Mouse (Mus musculus) cerebellum, adult 2 months (tissue): ENCODE data around the gene Mocs3. TPM values are rescaled to one million over a fixed set of nuclear protein-coding genes. Genes with fewer than 3 reads are reported as not detected.
A peak's percentile ranks its signal among the peaks of the same experiment; 100 is the strongest.

ENCODE experiments used
- DNase-seq, 2 experiments: peaks; one replicate each; pipeline ENCODE4 v3.0.0; 2021
- H3K27ac ChIP-seq: fragments of 200-500 bp; 2 replicates; pipeline ENCODE4 v1.5.1; 2012; ENCODE audit warnings: low read length, control low read depth, inconsistent platforms; ENCODE audit not compliant: insufficient read depth
- H3K27me3 ChIP-seq: fragments of 200-500 bp; 2 replicates; pipeline ENCODE4 v1.6.1; 2012; ENCODE audit warnings: inconsistent platforms, mild to moderate bottlenecking, low read length, moderate library complexity; ENCODE audit not compliant: control insufficient read depth, insufficient read depth
- H3K4me1 ChIP-seq: fragments of 200-500 bp; 2 replicates; pipeline ENCODE4 v1.6.1; 2011; ENCODE audit warnings: low read length; ENCODE audit not compliant: control insufficient read depth, insufficient read depth
- H3K4me3 ChIP-seq: fragments of 200-500 bp; replicated peaks from 2 replicates; pipeline ENCODE3; 2011; ENCODE audit warnings: mild to moderate bottlenecking, low read depth, low read length, control low read depth; ENCODE audit not compliant: insufficient read depth
- CTCF ChIP-seq: fragments of 200-500 bp; IDR thresholded peaks from 2 replicates; pipeline ENCODE4 v1.5.1; 2011; ENCODE audit warnings: low read depth, mild to moderate bottlenecking, control low read depth, low read length, moderate library complexity, borderline replicate concordance; ENCODE audit not compliant: insufficient read depth
- POLR2A ChIP-seq: fragments of 200-500 bp; IDR thresholded peaks from 2 replicates; pipeline ENCODE4 v1.6.1; 2011; ENCODE audit warnings: low read length, control low read depth, borderline replicate concordance; ENCODE audit not compliant: insufficient read depth
- WGBS: fragments of 180-500 bp; shearing (Covaris S2); methylation state at CpG from one replicate; pipeline ENCODE4 v1.1.7; 2018; 5-methylcytosine and 5-hydroxymethylcytosine counted together
- polyA plus RNA-seq: library from polyadenylated mRNA; depleted of rRNA; stranded (reverse); fragments of >200 nt; gene quantifications from 2 replicates; pipeline ENCODE4 v1.2.3, GENCODE M21; 2012; rRNA removed

Gene Mocs3
- polyA plus RNA-seq = 13.4 and 14.1 TPM in 2 replicates

GRCm38 (mm10) chr2:168230026-168230728 lies at the start of gene Mocs3, which contains the start of the genes Gm20716 and Dpm1:
Gene Mocs3, plus strand, starts transcription at chr2:168230622.
Gene Gm20716, minus strand, starts transcription at chr2:168230364.
Gene Dpm1, minus strand, starts transcription at chr2:168230591.
- H3K27me3 ChIP-seq = no peaks in the 10 kb centered on the region
- under 1% methylated on average over 73 of the region's 73 CpGs for WGBS
- peaks cover 8% of the 10 kb centered on the region for H3K4me1 ChIP-seq
- H3K27ac ChIP-seq = peak within 1 kb of the TSS; percentile 84
- DNase-seq = peak; percentile 87 to 93
- peak within 1 kb of the TSS; percentile 94 for H3K4me3 ChIP-seq
- TF ChIP-seq CTCF = no peak
- TF ChIP-seq POLR2A = peak; percentile 93

GRCm38 (mm10) chr2:168191856-168192255 lies 38.6 kb upstream of the Mocs3 start:
- whole genome bisulfite sequencing = 81% methylated on average over 2 of the region's 2 CpGs
- H3K4me1 ChIP-seq = peaks cover 7% of the 10 kb centered on the region

GRCm38 (mm10) chr2:168193685-168194084 lies 36.7 kb upstream of the Mocs3 start:
- 59% methylated on average over 2 of the region's 2 CpGs for WGBS
- Histone ChIP-seq H3K4me3 (no peak overlapping the region), H3K27ac (no peak overlapping the region), H3K4me1 (peaks cover 8% of the 10 kb centered on the region), H3K27me3 (no peaks in the 10 kb centered on the region)
- DNase-seq = no peak
- TF ChIP-seq POLR2A = no peak
- no peak for TF ChIP-seq CTCF

More at GRCm38 (mm10) chr2:168191856-168192255, 38.6 kb upstream of the Mocs3 start:
- TF ChIP-seq CTCF (no peak), POLR2A (no peak)
- Histone ChIP-seq H3K4me3 (no peak overlapping the region), H3K27ac (no peak overlapping the region), H3K27me3 (no peaks in the 10 kb centered on the region)
- DNase-seq = no peak

GRCm38 (mm10) chr2:168195721-168196120 lies 34.7 kb upstream of the Mocs3 start:
- no peak overlapping the region for H3K4me3 ChIP-seq
- 42% methylated on average over 2 of the region's 2 CpGs for WGBS
- DNase-seq = no peak
- H3K4me1 ChIP-seq = peaks cover 12% of the 10 kb centered on the region
- H3K27ac ChIP-seq = no peak overlapping the region
- TF ChIP-seq CTCF = no peak
- TF ChIP-seq POLR2A = no peak
- H3K27me3 ChIP-seq = no peaks in the 10 kb centered on the region

GRCm38 (mm10) chr2:168198421-168198820 lies 32.0 kb upstream of the Mocs3 start:
- DNase-seq = no peak
- Histone ChIP-seq H3K4me1 (peaks cover 10% of the 10 kb centered on the region; the same call in 1 of the 2 replicates), H3K27ac (no peak overlapping the region), H3K4me3 (no peak overlapping the region), H3K27me3 (no peaks in the 10 kb centered on the region)
- no peak for TF ChIP-seq POLR2A
- TF ChIP-seq CTCF = no peak
- 87% methylated on average over 1 of the region's 1 CpGs for WGBS

GRCm38 (mm10) chr2:168199476-168199875 lies 30.9 kb upstream of the Mocs3 start:
- WGBS = 73% methylated on average over 4 of the region's 4 CpGs
- Histone ChIP-seq H3K4me1 (peaks cover 10% of the 10 kb centered on the region; the same call in 1 of the 2 replicates), H3K27me3 (no peaks in the 10 kb centered on the region), H3K27ac (no peak overlapping the region), H3K4me3 (no peak overlapping the region)
- no peak for TF ChIP-seq CTCF
- no peak for TF ChIP-seq POLR2A
- DNase-seq = no peak

GRCm38 (mm10) chr2:168200014-168200691 lies 30.3 kb upstream of the Mocs3 start:
- H3K4me1 ChIP-seq = peaks cover 13% of the 10 kb centered on the region; the same call in 1 of the 2 replicates
- 81% methylated on average over 4 of the region's 5 CpGs for WGBS
- H3K27me3 ChIP-seq = no peaks in the 10 kb centered on the region
- DNase-seq = no peak
- no peak overlapping the region for H3K27ac ChIP-seq
- no peak for TF ChIP-seq CTCF
- no peak for TF ChIP-seq POLR2A
- no peak overlapping the region for H3K4me3 ChIP-seq
